Mouse (Mus musculus) megakaryocyte, embryonic 14.5 days (primary cell): ENCODE results near the gene Wrnip1.

Experiments
- FLI1 ChIP-seq: IDR thresholded peaks from 2 replicates; pipeline ENCODE4 v1.6.1; 2012; ENCODE audit warnings: low read length, inconsistent platforms, mixed read lengths
- GATA1 ChIP-seq: IDR thresholded peaks from 3 replicates; pipeline ENCODE4 v1.6.1; 2012; ENCODE audit warnings: mixed read lengths, low read length, inconsistent platforms, borderline replicate concordance

DNA sequence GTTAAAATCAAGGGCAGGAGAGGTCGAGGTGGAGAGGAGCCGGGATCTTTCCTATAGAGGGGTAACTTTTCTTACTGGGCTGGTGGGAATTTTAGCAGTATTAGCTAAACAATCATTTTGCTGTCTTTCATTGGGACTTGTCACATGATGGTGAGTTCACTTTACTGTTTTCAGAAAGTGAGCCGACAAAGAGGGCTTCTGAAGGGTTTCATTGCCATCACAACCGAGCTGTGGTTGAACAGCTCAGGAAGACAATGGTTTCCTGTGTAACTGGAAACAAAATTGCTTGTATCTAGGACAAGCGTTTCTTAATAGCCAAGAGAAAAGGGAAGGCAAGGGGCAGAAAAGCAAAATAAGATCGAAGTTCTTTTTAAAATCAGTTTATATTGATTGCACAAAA, 31.4 kb downstream of the Wrnip1 start:
- no peak for TF ChIP-seq GATA1
- TF ChIP-seq FLI1 = no peak
